Mouse (Mus musculus) MEL (cell line): ENCODE measurements around the gene 4921517D22Rik. TPM values are rescaled to one million over a fixed set of nuclear protein-coding genes. Genes with fewer than 3 reads are reported as not detected.

ENCODE experiments used
- DNase-seq: peaks from one replicate; pipeline ENCODE4 v3.0.0; 2011; ENCODE audit warnings: low read depth, low spot score
- H3K27ac ChIP-seq: 2 replicates; pipeline ENCODE4 v1.5.1; 2012; ENCODE audit warnings: low read depth, mild to moderate bottlenecking, control low read depth, low read length, moderate library complexity; ENCODE audit not compliant: control insufficient read depth
- H3K27me3 ChIP-seq, 2 experiments: fragments of 150-350 bp in 1 of 2; sonication (generic) in 1 of 2; 2 replicates each; pipeline ENCODE4 v1.6.1; 2012; ENCODE audit warnings: low read length in 2 of 2, mild to moderate bottlenecking in 2 of 2, improper control_type of control experiment in 1 of 2, moderate library complexity in 1 of 2; ENCODE audit not compliant: insufficient read depth in 2 of 2, control insufficient read depth in 1 of 2
- H3K36me3 ChIP-seq, 2 experiments: 2 replicates each; pipeline ENCODE4 v1.6.1; 2012 to 2014; ENCODE audit warnings: low read length in 2 of 2, improper control_type of control experiment in 1 of 2, inconsistent platforms in 1 of 2, mild to moderate bottlenecking in 1 of 2; ENCODE audit not compliant: insufficient read depth in 2 of 2, control insufficient read depth in 1 of 2
- H3K4me1 ChIP-seq, 2 experiments: fragments of 150-350 bp in 1 of 2; sonication (generic) in 1 of 2; 2 replicates each; pipeline ENCODE4 v1.6.1; 2012; ENCODE audit warnings: low read length in 2 of 2, improper control_type of control experiment in 1 of 2, mild to moderate bottlenecking in 1 of 2; ENCODE audit not compliant: insufficient read depth in 2 of 2, control insufficient read depth in 1 of 2
- H3K4me3 ChIP-seq, 2 experiments: fragments of 150-350 bp in 1 of 2; sonication (generic) in 1 of 2; 2 replicates each; pipeline ENCODE4 v1.5.1; 2012; ENCODE audit warnings: low read depth in 2 of 2, low read length in 2 of 2, mild to moderate bottlenecking in 2 of 2, moderate library complexity in 2 of 2, control low read depth in 1 of 2, improper control_type of control experiment in 1 of 2; ENCODE audit not compliant: control insufficient read depth in 1 of 2, insufficient read depth in 1 of 2
- H3K79me2 ChIP-seq: 2 replicates; pipeline ENCODE4 v1.6.1; 2012; ENCODE audit warnings: mild to moderate bottlenecking, low read length, moderate library complexity; ENCODE audit not compliant: control insufficient read depth, poor library complexity, insufficient read depth
- H3K9ac ChIP-seq: 2 replicates; pipeline ENCODE4 v1.6.1; 2012; ENCODE audit warnings: low read depth, mild to moderate bottlenecking, control low read depth, low read length, moderate library complexity; ENCODE audit not compliant: control insufficient read depth, poor library complexity, severe bottlenecking
- H3K9me3 ChIP-seq: fragments of 150-350 bp; sonication (generic); replicated peaks from 2 replicates; pipeline ENCODE4 v1.6.1; 2012; ENCODE audit warnings: mild to moderate bottlenecking, low read length, improper control_type of control experiment, moderate library complexity; ENCODE audit not compliant: insufficient read depth
- BHLHE40 ChIP-seq: IDR thresholded peaks from 2 replicates; pipeline ENCODE4 v1.6.1; 2012; ENCODE audit warnings: low read depth, mild to moderate bottlenecking, inconsistent platforms, low read length, improper control_type of control experiment, borderline replicate concordance
- CTCF ChIP-seq, 3 experiments: IDR thresholded peaks in 2 of 3; conservative IDR thresholded peaks in 1 of 3; 2 replicates each; pipeline ENCODE4 v1.5.1; 2011 to 2012; ENCODE audit warnings: low read length in 3 of 3, low read depth in 2 of 3, mild to moderate bottlenecking in 2 of 3, improper control_type of control experiment in 1 of 3, inconsistent platforms in 1 of 3, mixed read lengths in 1 of 3, moderate library complexity in 1 of 3; ENCODE audit not compliant: control insufficient read depth in 1 of 3, insufficient read depth in 1 of 3, poor library complexity in 1 of 3, severe bottlenecking in 1 of 3
- EP300 ChIP-seq, 2 experiments: IDR thresholded peaks; 2 replicates each; pipeline ENCODE4 v1.6.1; 2011; ENCODE audit warnings: improper control_type of control experiment in 2 of 2, low read length in 2 of 2, low read depth in 1 of 2, mild to moderate bottlenecking in 1 of 2
- GATA1 ChIP-seq: IDR thresholded peaks from 2 replicates; pipeline ENCODE4 v1.6.1; 2011; ENCODE audit warnings: low read depth, low read length, improper control_type of control experiment
- KAT2A ChIP-seq: conservative IDR thresholded peaks from 2 replicates; pipeline ENCODE4 v1.6.1; 2012; ENCODE audit warnings: low read depth, low read length, improper control_type of control experiment, inconsistent platforms
- MAX ChIP-seq: IDR thresholded peaks from 2 replicates; pipeline ENCODE4 v1.6.1; 2011; ENCODE audit warnings: low read length, improper control_type of control experiment
- MAZ ChIP-seq: IDR thresholded peaks from 2 replicates; pipeline ENCODE4 v1.6.1; 2012; ENCODE audit warnings: low read depth, mild to moderate bottlenecking, inconsistent platforms, low read length, improper control_type of control experiment
- MEF2A ChIP-seq: IDR thresholded peaks from 2 replicates; pipeline ENCODE4 v1.6.1; 2014; ENCODE audit warnings: low read depth, mild to moderate bottlenecking, inconsistent platforms, low read length, improper control_type of control experiment; ENCODE audit not compliant: poor library complexity, insufficient replicate concordance, severe bottlenecking; ENCODE audit errors: extremely low read depth
- MYC ChIP-seq: IDR thresholded peaks from 2 replicates; pipeline ENCODE4 v1.6.1; 2011; ENCODE audit warnings: low read depth, mild to moderate bottlenecking, low read length, improper control_type of control experiment, moderate library complexity
- NRF1 ChIP-seq: IDR thresholded peaks from 2 replicates; pipeline ENCODE4 v1.6.1; 2014; ENCODE audit warnings: low read depth, mild to moderate bottlenecking, inconsistent platforms, low read length, improper control_type of control experiment, moderate library complexity; ENCODE audit not compliant: poor library complexity, insufficient read depth, severe bottlenecking
- POLR2A ChIP-seq, 2 experiments: IDR thresholded peaks; 2 replicates each; pipeline ENCODE4 v1.6.1; 2011 to 2012; ENCODE audit warnings: low read length in 2 of 2, mild to moderate bottlenecking in 2 of 2, control low read depth in 1 of 2, improper control_type of control experiment in 1 of 2, low read depth in 1 of 2, moderate library complexity in 1 of 2; ENCODE audit not compliant: control insufficient read depth in 1 of 2, insufficient read depth in 1 of 2, poor library complexity in 1 of 2
- POLR2AphosphoS5 ChIP-seq: IDR thresholded peaks from 2 replicates; pipeline ENCODE4 v1.6.1; 2012; ENCODE audit warnings: low read depth, borderline replicate concordance, mild to moderate bottlenecking, inconsistent platforms, low read length, moderate library complexity, mixed read lengths
- RAD21 ChIP-seq: IDR thresholded peaks from 2 replicates; pipeline ENCODE4 v1.6.1; 2011; ENCODE audit warnings: mild to moderate bottlenecking, low read depth, low read length, improper control_type of control experiment
- RCOR1 ChIP-seq: IDR thresholded peaks from 2 replicates; pipeline ENCODE4 v1.6.1; 2012; ENCODE audit warnings: low read depth, mild to moderate bottlenecking, inconsistent platforms, low read length, improper control_type of control experiment
- SIN3A ChIP-seq: IDR thresholded peaks from 2 replicates; pipeline ENCODE4 v1.6.1; 2012; ENCODE audit warnings: low read length, improper control_type of control experiment, inconsistent platforms
- SMC3 ChIP-seq: IDR thresholded peaks from 2 replicates; pipeline ENCODE4 v1.6.1; 2011; ENCODE audit warnings: low read depth, low read length, improper control_type of control experiment
- TBP ChIP-seq: IDR thresholded peaks from 2 replicates; pipeline ENCODE4 v1.8.0; 2011; ENCODE audit warnings: low read depth, low read length, improper control_type of control experiment
- TCF12 ChIP-seq: IDR thresholded peaks from 2 replicates; pipeline ENCODE4 v1.6.1; 2014; ENCODE audit warnings: low read depth, mild to moderate bottlenecking, inconsistent platforms, low read length, improper control_type of control experiment, moderate library complexity
- UBTF ChIP-seq: IDR thresholded peaks from 2 replicates; pipeline ENCODE4 v1.6.1; 2012; ENCODE audit warnings: low read depth, mild to moderate bottlenecking, inconsistent platforms, low read length, improper control_type of control experiment, moderate library complexity, borderline replicate concordance; ENCODE audit not compliant: insufficient read depth
- USF2 ChIP-seq, 2 experiments: IDR thresholded peaks; 2 replicates each; pipeline ENCODE4 v1.6.1; 2011 to 2012; ENCODE audit warnings: improper control_type of control experiment in 2 of 2, low read length in 2 of 2, borderline replicate concordance in 1 of 2, inconsistent platforms in 1 of 2, low read depth in 1 of 2, mild to moderate bottlenecking in 1 of 2; ENCODE audit not compliant: insufficient read depth in 1 of 2
- ZKSCAN1 ChIP-seq: IDR thresholded peaks from 2 replicates; pipeline ENCODE4 v1.6.1; 2012; ENCODE audit warnings: low read depth, mild to moderate bottlenecking, inconsistent platforms, low read length, improper control_type of control experiment, moderate library complexity
- ZMIZ1 ChIP-seq: IDR thresholded peaks from 2 replicates; pipeline ENCODE4 v1.6.1; 2012; ENCODE audit warnings: low read depth, mild to moderate bottlenecking, inconsistent platforms, low read length, improper control_type of control experiment, moderate library complexity
- polyA plus RNA-seq, 2 experiments: library from polyadenylated mRNA; stranded (reverse) in 1 of 2; unstranded in 1 of 2; fragments of >175 nt in 1 of 2; fragments of >200 nt in 1 of 2; gene quantifications; 2 replicates each; pipeline versions ENCODE4 v1.2.1 to v1.2.4; 2012; ENCODE audit warnings: low replicate concordance in 2 of 2, low read depth in 1 of 2; ENCODE audit not compliant: insufficient read length in 2 of 2, insufficient read depth in 1 of 2, missing spikeins in 1 of 2
- total RNA-seq: library from RNA; depleted of rRNA; stranded (reverse); fragments of 300-350 nt; gene quantifications from 2 replicates; pipeline ENCODE4 v1.2.3, GENCODE M21; 2012

4921517D22Rik gene
- total and polyA plus RNA-seq, 3 experiments, result not detected

DNA sequence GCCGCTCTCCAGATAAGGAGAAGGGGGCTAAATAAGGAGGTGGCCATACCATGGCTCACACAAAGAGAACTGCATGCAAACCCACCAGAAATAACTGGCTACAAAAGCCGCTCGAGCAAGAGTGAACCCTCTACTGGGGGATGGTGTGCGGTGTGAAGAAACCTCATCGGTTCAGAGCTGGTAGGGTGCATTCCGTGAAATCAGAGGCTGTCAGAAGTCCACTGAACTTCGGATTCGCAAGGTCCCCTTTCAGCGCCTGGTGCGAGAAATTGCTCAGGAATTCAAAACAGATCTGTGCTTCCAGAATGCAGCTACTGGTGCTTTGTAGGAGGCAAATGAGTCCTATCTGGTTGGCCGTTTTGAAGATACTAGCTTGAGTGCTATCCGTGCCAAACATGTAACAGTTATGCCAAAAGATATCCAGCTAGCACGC, 5.6 kb downstream of the 4921517D22Rik start:
- TF ChIP-seq TCF12 (no peak), MAX (no peak), ZMIZ1 (no peak), SIN3A (no peak; the same call in 1 of the 2 replicates), NRF1 (no peak), MEF2A (no peak), CTCF (IDR thresholded peaks at IDR 0.05 in 2 of 3, conservative IDR thresholded peaks at IDR 0.05 in 1 of 3; ENCODE audit: control insufficient read depth in 1 of 3, insufficient read depth in 1 of 3, low read depth in 2 of 3, low read length in 3 of 3, poor library complexity in 1 of 3, severe bottlenecking in 1 of 3) (peak; percentile 16 to 63 (median 53); a peak in 5 of 6 replicates), POLR2A (IDR thresholded peaks at IDR 0.05; ENCODE audit: control insufficient read depth in 1 of 2, insufficient read depth in 1 of 2, low read depth in 1 of 2, low read length in 2 of 2, poor library complexity in 1 of 2) (no peak), MYC (no peak), EP300 (IDR thresholded peaks at IDR 0.05; ENCODE audit: low read depth in 1 of 2, low read length in 2 of 2) (peak; percentile 34 to 70; a peak in 3 of 4 replicates), POLR2AphosphoS5 (no peak), BHLHE40 (no peak), SMC3 (peak; percentile 36), MAZ (no peak), TBP (peak; percentile 74; the same call in 1 of the 2 replicates), UBTF (no peak), RAD21 (peak; percentile 27), ZKSCAN1 (no peak), RCOR1 (no peak), KAT2A (no peak), USF2 (IDR thresholded peaks at IDR 0.05; ENCODE audit: borderline replicate concordance in 1 of 2, insufficient read depth in 1 of 2, low read depth in 1 of 2, low read length in 2 of 2) (no peak), GATA1 (no peak)
- TF ChIP-seq, all 39 proteins: peak for 5
- peak; percentile 70 for DNase-seq

More for the DNA sequence above, 5.6 kb downstream of the 4921517D22Rik start:
- H3K9ac ChIP-seq, result no peak overlapping the region
- peaks cover 0 to 13% of the 10 kb centered on the region in 2 experiments; a peak in 3 of 4 replicates for H3K4me1 ChIP-seq
- H3K36me3 ChIP-seq, result peaks cover 0 to 11% of the 10 kb centered on the region in 2 experiments; a peak in 2 of 4 replicates
- H3K27me3 ChIP-seq, result no peaks in the 10 kb centered on the region
- H3K27ac ChIP-seq, result no peak overlapping the region; the same call in 1 of the 2 replicates
- H3K9me3 ChIP-seq, result no peaks in the 10 kb centered on the region
- no peaks in the 10 kb centered on the region for H3K79me2 ChIP-seq
- H3K4me3 ChIP-seq, result peak overlapping the region; percentile 7 to 39; a peak in 2 of 4 replicates
